Mouse (Mus musculus) hindbrain, postnatal 0 days (tissue): ENCODE measurements around the gene Mob3b. TPM values are rescaled to one million over a fixed set of nuclear protein-coding genes. Genes with fewer than 3 reads are reported as not detected.
A peak's percentile ranks its signal among the peaks of the same experiment; 100 is the strongest.

Source experiments
- ATAC-seq: fragments of 200-750 bp; cut with Nextera tagmentation; 2 replicates; pipeline ENCODE4 v1.8.0; 2017; ENCODE audit warnings: mild to moderate bottlenecking, moderate TSS enrichment, moderate library complexity
- DNase-seq: peaks from one replicate; pipeline ENCODE4 v3.0.0-alpha.2; 2015; ENCODE audit warnings: low spot score
- H3K27ac ChIP-seq: fragments of 300-500 bp; sonication (generic); 2 replicates; pipeline ENCODE4 v1.5.1; 2014; ENCODE audit warnings: mild to moderate bottlenecking
- H3K27me3 ChIP-seq: fragments of 300-500 bp; sonication (generic); 2 replicates; pipeline ENCODE4 v1.6.1; 2014; ENCODE audit warnings: low read length, mixed read lengths; ENCODE audit not compliant: insufficient read depth
- H3K36me3 ChIP-seq: fragments of 300-500 bp; sonication (generic); 2 replicates; pipeline ENCODE4 v1.6.1; 2014; ENCODE audit warnings: low read length, mixed read lengths; ENCODE audit not compliant: insufficient read depth
- H3K4me1 ChIP-seq: fragments of 300-500 bp; sonication (generic); 2 replicates; pipeline ENCODE4 v1.6.1; 2014; ENCODE audit warnings: antibody characterized with exemption, low read length, mixed read lengths; ENCODE audit not compliant: insufficient read depth
- H3K4me2 ChIP-seq: fragments of 300-500 bp; sonication (generic); 2 replicates; pipeline ENCODE4 v1.6.1; 2014; ENCODE audit warnings: low read depth, mild to moderate bottlenecking, low read length, moderate library complexity, mixed read lengths
- H3K4me3 ChIP-seq: fragments of 300-500 bp; sonication (generic); 2 replicates; pipeline ENCODE4 v1.5.1; 2014; ENCODE audit warnings: low read length
- H3K9ac ChIP-seq: fragments of 300-500 bp; sonication (generic); replicated peaks from 2 replicates; pipeline ENCODE4 v1.6.1; 2014; ENCODE audit warnings: mild to moderate bottlenecking, low read length, moderate library complexity, mixed read lengths
- H3K9me3 ChIP-seq: fragments of 300-500 bp; sonication (generic); 2 replicates; pipeline ENCODE4 v1.6.1; 2016; ENCODE audit warnings: low read length, mixed read lengths
- CTCF ChIP-seq: IDR thresholded peaks from 2 replicates; pipeline ENCODE4 v1.5.1; 2016; ENCODE audit warnings: antibody characterized with exemption, control low read depth, low read depth
- WGBS: fragments of 180-500 bp; shearing (Covaris S2); extraction: QIAGEN DNeasy Blood & Tissue Kit; methylation state at CpG from one replicate; pipeline ENCODE4 v1.1.7; 2014; 5-methylcytosine and 5-hydroxymethylcytosine counted together
- polyA plus RNA-seq: library from polyadenylated mRNA; unstranded; fragments of >200 nt; fragmentation: Nextera tagmentation; extraction: Ambion mirVana; gene quantifications from 2 replicates; pipeline ENCODE4 v1.2.1, GENCODE M21; 2015
- total RNA-seq: library from RNA; depleted of rRNA; stranded (reverse); fragments of >200 nt; gene quantifications from 2 replicates; pipeline ENCODE4 v1.2.3, GENCODE M21; 2014

The Mob3b gene
- total and polyA plus RNA-seq, 2 experiments from 2014 or later: 2.9 to 3.2 TPM

GRCm38 (mm10) chr4:35012401-35013307 lies 144.6 kb downstream of the Mob3b start:
- no peaks in the 10 kb centered on the region for H3K9me3 ChIP-seq
- ATAC-seq (peak; percentile 70), DNase-seq (peak; percentile 19)
- no peaks in the 10 kb centered on the region for H3K36me3 ChIP-seq
- no peak overlapping the region for H3K4me3 ChIP-seq
- no peaks in the 10 kb centered on the region for H3K27me3 ChIP-seq
- no peak overlapping the region for H3K27ac ChIP-seq
- TF ChIP-seq CTCF: no peak
- no peaks in the 10 kb centered on the region for H3K4me1 ChIP-seq
- no peak overlapping the region for H3K4me2 ChIP-seq
- no peak overlapping the region for H3K9ac ChIP-seq
- WGBS: 16% methylated on average over 10 of the region's 10 CpGs

- Histone ChIP-seq H3K4me3 (no peak overlapping the region), H3K9ac (no peak overlapping the region), H3K27ac (no peak overlapping the region), H3K27me3 (no peaks in the 10 kb centered on the region), H3K9me3 (no peaks in the 10 kb centered on the region), H3K4me2 (no peak overlapping the region), H3K36me3 (no peaks in the 10 kb centered on the region), H3K4me1 (peaks cover 10% of the 10 kb centered on the region)
- ATAC-seq (peak; percentile 71), DNase-seq (peak; percentile 13)
- WGBS: 43% methylated on average over 11 of the region's 11 CpGs
- TF ChIP-seq CTCF: no peak
Measured at GRCm38 (mm10) chr4:35006541-35007260, 150.6 kb downstream of the Mob3b start.

GRCm38 (mm10) chr4:35006056-35006455 lies 151.2 kb downstream of the Mob3b start:
- Histone ChIP-seq H3K27me3 (no peaks in the 10 kb centered on the region), H3K4me3 (no peak overlapping the region), H3K9me3 (no peaks in the 10 kb centered on the region), H3K9ac (no peak overlapping the region), H3K4me2 (no peak overlapping the region), H3K27ac (no peak overlapping the region), H3K36me3 (no peaks in the 10 kb centered on the region), H3K4me1 (peaks cover 10% of the 10 kb centered on the region)
- TF ChIP-seq CTCF: no peak
- WGBS: 41% methylated on average over 6 of the region's 6 CpGs
- ATAC-seq: no peak
- DNase-seq: no peak

GRCm38 (mm10) chr4:35005068-35005769 lies 152.1 kb downstream of the Mob3b start:
- Histone ChIP-seq H3K27ac (no peak overlapping the region), H3K27me3 (no peaks in the 10 kb centered on the region), H3K4me1 (peaks cover 10% of the 10 kb centered on the region), H3K36me3 (no peaks in the 10 kb centered on the region), H3K9me3 (no peaks in the 10 kb centered on the region), H3K9ac (no peak overlapping the region), H3K4me2 (no peak overlapping the region), H3K4me3 (no peak overlapping the region)
- 73% methylated on average over 5 of the region's 5 CpGs for WGBS
- ATAC-seq (no peak), DNase-seq (no peak)
- no peak for TF ChIP-seq CTCF

- ATAC-seq (no peak), DNase-seq (no peak)
- Histone ChIP-seq H3K9ac (no peak overlapping the region), H3K4me1 (peaks cover 10% of the 10 kb centered on the region), H3K27me3 (no peaks in the 10 kb centered on the region), H3K4me3 (no peak overlapping the region), H3K36me3 (no peaks in the 10 kb centered on the region), H3K9me3 (no peaks in the 10 kb centered on the region), H3K27ac (no peak overlapping the region), H3K4me2 (no peak overlapping the region)
- TF ChIP-seq CTCF: no peak
- 87% methylated on average over 8 of the region's 8 CpGs for WGBS
Measured at GRCm38 (mm10) chr4:35004473-35004872, 152.8 kb downstream of the Mob3b start.

- H3K27ac ChIP-seq: no peak overlapping the region
- no peak overlapping the region for H3K4me2 ChIP-seq
- H3K36me3 ChIP-seq: no peaks in the 10 kb centered on the region
- no peak for TF ChIP-seq CTCF
- no peaks in the 10 kb centered on the region for H3K27me3 ChIP-seq
- no peak overlapping the region for H3K4me3 ChIP-seq
- DNase-seq: no peak
- no peak for ATAC-seq
- no peak overlapping the region for H3K9ac ChIP-seq
- peaks cover 10% of the 10 kb centered on the region for H3K4me1 ChIP-seq
- 90% methylated on average over 8 of the region's 8 CpGs for WGBS
- H3K9me3 ChIP-seq: no peaks in the 10 kb centered on the region
Measured at GRCm38 (mm10) chr4:35003550-35004326, 153.5 kb downstream of the Mob3b start.
